Mouse (Mus musculus) MEL (cell line): ENCODE results near the gene Exoc4. TPM values are rescaled to one million over a fixed set of nuclear protein-coding genes. Genes with fewer than 3 reads are reported as not detected.

Source experiments
- DNase-seq: peaks from one replicate; pipeline ENCODE4 v3.0.0; 2011; ENCODE audit warnings: low read depth, low spot score
- H3K27ac ChIP-seq: 2 replicates; pipeline ENCODE4 v1.5.1; 2012; ENCODE audit warnings: low read depth, mild to moderate bottlenecking, control low read depth, low read length, moderate library complexity; ENCODE audit not compliant: control insufficient read depth
- H3K27me3 ChIP-seq, 2 experiments: fragments of 150-350 bp in 1 of 2; sonication (generic) in 1 of 2; 2 replicates each; pipeline ENCODE4 v1.6.1; 2012; ENCODE audit warnings: low read length in 2 of 2, mild to moderate bottlenecking in 2 of 2, improper control_type of control experiment in 1 of 2, moderate library complexity in 1 of 2; ENCODE audit not compliant: insufficient read depth in 2 of 2, control insufficient read depth in 1 of 2
- H3K36me3 ChIP-seq, 2 experiments: 2 replicates each; pipeline ENCODE4 v1.6.1; 2012 to 2014; ENCODE audit warnings: low read length in 2 of 2, improper control_type of control experiment in 1 of 2, inconsistent platforms in 1 of 2, mild to moderate bottlenecking in 1 of 2; ENCODE audit not compliant: insufficient read depth in 2 of 2, control insufficient read depth in 1 of 2
- H3K4me1 ChIP-seq, 2 experiments: fragments of 150-350 bp in 1 of 2; sonication (generic) in 1 of 2; 2 replicates each; pipeline ENCODE4 v1.6.1; 2012; ENCODE audit warnings: low read length in 2 of 2, improper control_type of control experiment in 1 of 2, mild to moderate bottlenecking in 1 of 2; ENCODE audit not compliant: insufficient read depth in 2 of 2, control insufficient read depth in 1 of 2
- H3K4me3 ChIP-seq, 2 experiments: fragments of 150-350 bp in 1 of 2; sonication (generic) in 1 of 2; 2 replicates each; pipeline ENCODE4 v1.5.1; 2012; ENCODE audit warnings: low read depth in 2 of 2, low read length in 2 of 2, mild to moderate bottlenecking in 2 of 2, moderate library complexity in 2 of 2, control low read depth in 1 of 2, improper control_type of control experiment in 1 of 2; ENCODE audit not compliant: control insufficient read depth in 1 of 2, insufficient read depth in 1 of 2
- H3K79me2 ChIP-seq: 2 replicates; pipeline ENCODE4 v1.6.1; 2012; ENCODE audit warnings: mild to moderate bottlenecking, low read length, moderate library complexity; ENCODE audit not compliant: control insufficient read depth, poor library complexity, insufficient read depth
- H3K9ac ChIP-seq: 2 replicates; pipeline ENCODE4 v1.6.1; 2012; ENCODE audit warnings: low read depth, mild to moderate bottlenecking, control low read depth, low read length, moderate library complexity; ENCODE audit not compliant: control insufficient read depth, poor library complexity, severe bottlenecking
- H3K9me3 ChIP-seq: fragments of 150-350 bp; sonication (generic); replicated peaks from 2 replicates; pipeline ENCODE4 v1.6.1; 2012; ENCODE audit warnings: mild to moderate bottlenecking, low read length, improper control_type of control experiment, moderate library complexity; ENCODE audit not compliant: insufficient read depth
- CHD2 ChIP-seq: IDR thresholded peaks from 2 replicates; pipeline ENCODE4 v1.6.1; 2011; ENCODE audit warnings: low read length, improper control_type of control experiment
- CTCF ChIP-seq, 3 experiments: IDR thresholded peaks in 2 of 3; conservative IDR thresholded peaks in 1 of 3; 2 replicates each; pipeline ENCODE4 v1.5.1; 2011 to 2012; ENCODE audit warnings: low read length in 3 of 3, low read depth in 2 of 3, mild to moderate bottlenecking in 2 of 3, improper control_type of control experiment in 1 of 3, inconsistent platforms in 1 of 3, mixed read lengths in 1 of 3, moderate library complexity in 1 of 3; ENCODE audit not compliant: control insufficient read depth in 1 of 3, insufficient read depth in 1 of 3, poor library complexity in 1 of 3, severe bottlenecking in 1 of 3
- E2F4 ChIP-seq: IDR thresholded peaks from 2 replicates; pipeline ENCODE4 v1.6.1; 2011; ENCODE audit warnings: low read depth, low read length, improper control_type of control experiment, borderline replicate concordance
- GATA1 ChIP-seq: IDR thresholded peaks from 2 replicates; pipeline ENCODE4 v1.6.1; 2011; ENCODE audit warnings: low read depth, low read length, improper control_type of control experiment
- JUND ChIP-seq: IDR thresholded peaks from 2 replicates; pipeline ENCODE4 v1.6.1; 2011; ENCODE audit warnings: low read depth, mild to moderate bottlenecking, improper control_type of control experiment, low read length
- KAT2A ChIP-seq: conservative IDR thresholded peaks from 2 replicates; pipeline ENCODE4 v1.6.1; 2012; ENCODE audit warnings: low read depth, low read length, improper control_type of control experiment, inconsistent platforms
- MAFK ChIP-seq: IDR thresholded peaks from 2 replicates; pipeline ENCODE4 v1.6.1; 2011; ENCODE audit warnings: low read depth, mild to moderate bottlenecking, low read length, improper control_type of control experiment, borderline replicate concordance
- MYC ChIP-seq: IDR thresholded peaks from 2 replicates; pipeline ENCODE4 v1.6.1; 2011; ENCODE audit warnings: low read depth, mild to moderate bottlenecking, low read length, improper control_type of control experiment, moderate library complexity
- NELFE ChIP-seq: IDR thresholded peaks from 2 replicates; pipeline ENCODE4 v1.6.1; 2011; ENCODE audit warnings: low read depth, low read length, improper control_type of control experiment
- NRF1 ChIP-seq: IDR thresholded peaks from 2 replicates; pipeline ENCODE4 v1.6.1; 2014; ENCODE audit warnings: low read depth, mild to moderate bottlenecking, inconsistent platforms, low read length, improper control_type of control experiment, moderate library complexity; ENCODE audit not compliant: poor library complexity, insufficient read depth, severe bottlenecking
- POLR2AphosphoS2 ChIP-seq: IDR thresholded peaks from 2 replicates; pipeline ENCODE4 v1.6.1; 2011; ENCODE audit warnings: low read length, improper control_type of control experiment
- POLR2AphosphoS5 ChIP-seq: IDR thresholded peaks from 2 replicates; pipeline ENCODE4 v1.6.1; 2012; ENCODE audit warnings: low read depth, borderline replicate concordance, mild to moderate bottlenecking, inconsistent platforms, low read length, moderate library complexity, mixed read lengths
- SMC3 ChIP-seq: IDR thresholded peaks from 2 replicates; pipeline ENCODE4 v1.6.1; 2011; ENCODE audit warnings: low read depth, low read length, improper control_type of control experiment
- TCF12 ChIP-seq: IDR thresholded peaks from 2 replicates; pipeline ENCODE4 v1.6.1; 2014; ENCODE audit warnings: low read depth, mild to moderate bottlenecking, inconsistent platforms, low read length, improper control_type of control experiment, moderate library complexity
- USF1 ChIP-seq: IDR thresholded peaks from 2 replicates; pipeline ENCODE4 v1.6.1; 2014; ENCODE audit warnings: low read depth, mild to moderate bottlenecking, inconsistent platforms, low read length, improper control_type of control experiment, moderate library complexity
- USF2 ChIP-seq, 2 experiments: IDR thresholded peaks; 2 replicates each; pipeline ENCODE4 v1.6.1; 2011 to 2012; ENCODE audit warnings: improper control_type of control experiment in 2 of 2, low read length in 2 of 2, borderline replicate concordance in 1 of 2, inconsistent platforms in 1 of 2, low read depth in 1 of 2, mild to moderate bottlenecking in 1 of 2; ENCODE audit not compliant: insufficient read depth in 1 of 2
- ZC3H11A ChIP-seq: IDR thresholded peaks from 2 replicates; pipeline ENCODE4 v1.6.1; 2012; ENCODE audit warnings: low read depth, mild to moderate bottlenecking, inconsistent platforms, low read length, improper control_type of control experiment
- ZKSCAN1 ChIP-seq: IDR thresholded peaks from 2 replicates; pipeline ENCODE4 v1.6.1; 2012; ENCODE audit warnings: low read depth, mild to moderate bottlenecking, inconsistent platforms, low read length, improper control_type of control experiment, moderate library complexity
- ZMIZ1 ChIP-seq: IDR thresholded peaks from 2 replicates; pipeline ENCODE4 v1.6.1; 2012; ENCODE audit warnings: low read depth, mild to moderate bottlenecking, inconsistent platforms, low read length, improper control_type of control experiment, moderate library complexity
- ZNF384 ChIP-seq: IDR thresholded peaks from 2 replicates; pipeline ENCODE4 v1.6.1; 2012; ENCODE audit warnings: low read depth, mild to moderate bottlenecking, inconsistent platforms, low read length, improper control_type of control experiment
- polyA plus RNA-seq, 2 experiments: library from polyadenylated mRNA; stranded (reverse) in 1 of 2; unstranded in 1 of 2; fragments of >175 nt in 1 of 2; fragments of >200 nt in 1 of 2; gene quantifications; 2 replicates each; pipeline versions ENCODE4 v1.2.1 to v1.2.4; 2012; ENCODE audit warnings: low replicate concordance in 2 of 2, low read depth in 1 of 2; ENCODE audit not compliant: insufficient read length in 2 of 2, insufficient read depth in 1 of 2, missing spikeins in 1 of 2
- total RNA-seq: library from RNA; depleted of rRNA; stranded (reverse); fragments of 300-350 nt; gene quantifications from 2 replicates; pipeline ENCODE4 v1.2.3, GENCODE M21; 2012

Gene Exoc4
- total and polyA plus RNA-seq, 3 experiments, result 16.4 to 22.6 TPM; not detected in 1

DNA sequence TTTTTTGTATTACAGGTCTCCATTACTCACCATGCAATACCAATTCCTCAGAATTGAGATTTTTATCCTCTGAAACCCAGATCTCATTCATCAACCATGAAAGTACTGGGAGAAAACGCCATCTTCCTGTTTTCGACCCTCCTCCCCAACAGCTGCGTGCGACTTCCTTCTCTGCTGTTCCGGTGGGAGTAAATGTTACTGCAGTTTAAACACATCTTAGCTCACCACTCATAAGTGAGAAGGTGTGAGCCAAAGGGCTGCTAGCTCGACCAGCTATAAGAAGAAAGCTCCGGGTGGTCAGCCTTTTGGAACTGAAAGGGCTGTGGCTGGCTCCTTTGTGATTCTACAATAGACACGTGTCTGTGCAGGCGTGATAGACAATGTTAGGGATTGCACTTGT lies 733.8 kb downstream of the Exoc4 start:
- no peaks in the 10 kb centered on the region for H3K79me2 ChIP-seq
- no peak overlapping the region for H3K4me3 ChIP-seq
- no peak overlapping the region for H3K9ac ChIP-seq
- H3K9me3 ChIP-seq, result no peaks in the 10 kb centered on the region
- DNase-seq, result no peak
- no peaks in the 10 kb centered on the region for H3K4me1 ChIP-seq
- H3K36me3 ChIP-seq, result no peaks in the 10 kb centered on the region
- H3K27me3 ChIP-seq, result no peaks in the 10 kb centered on the region
- TF ChIP-seq MAFK (no peak), E2F4 (no peak), ZMIZ1 (no peak), GATA1 (no peak), TCF12 (no peak), NRF1 (no peak), NELFE (no peak), USF1 (no peak), POLR2AphosphoS5 (no peak), POLR2AphosphoS2 (no peak), ZC3H11A (no peak), CHD2 (no peak), CTCF (IDR thresholded peaks at IDR 0.05 in 2 of 3, conservative IDR thresholded peaks at IDR 0.05 in 1 of 3; ENCODE audit: control insufficient read depth in 1 of 3, insufficient read depth in 1 of 3, low read depth in 2 of 3, low read length in 3 of 3, poor library complexity in 1 of 3, severe bottlenecking in 1 of 3) (no peak), ZKSCAN1 (no peak), KAT2A (no peak), USF2 (IDR thresholded peaks at IDR 0.05; ENCODE audit: borderline replicate concordance in 1 of 2, insufficient read depth in 1 of 2, low read depth in 1 of 2, low read length in 2 of 2) (no peak), SMC3 (no peak)
- TF ChIP-seq, all 39 proteins: peak for 0
- no peak overlapping the region for H3K27ac ChIP-seq

DNA sequence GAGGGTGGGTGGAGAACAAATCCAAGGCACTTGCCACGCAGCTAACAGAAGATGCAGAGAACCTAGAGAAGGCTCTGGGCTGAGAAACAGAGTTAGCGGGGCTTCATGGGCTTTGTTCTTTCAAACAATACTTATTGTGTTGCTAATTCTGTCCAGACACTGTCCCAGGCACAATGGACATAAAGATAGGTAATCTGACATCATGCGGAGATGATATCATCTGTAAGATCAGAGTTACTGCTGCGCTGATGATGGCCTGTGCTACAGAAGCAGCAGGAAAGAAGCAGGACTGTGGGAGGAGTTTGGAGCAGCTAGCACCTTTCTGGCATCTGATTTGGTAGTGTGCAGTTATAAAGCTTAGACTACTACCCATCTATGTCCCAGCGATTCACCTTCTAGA lies 738.2 kb downstream of the Exoc4 start:
- no peak for DNase-seq
- Histone ChIP-seq H3K27ac (no peak overlapping the region), H3K27me3 (no peaks in the 10 kb centered on the region; a peak in 1 of 4 replicates), H3K9ac (no peak overlapping the region)
- TF ChIP-seq JUND (no peak), MYC (no peak), CHD2 (no peak), CTCF (IDR thresholded peaks at IDR 0.05 in 2 of 3, conservative IDR thresholded peaks at IDR 0.05 in 1 of 3; ENCODE audit: control insufficient read depth in 1 of 3, insufficient read depth in 1 of 3, low read depth in 2 of 3, low read length in 3 of 3, poor library complexity in 1 of 3, severe bottlenecking in 1 of 3) (no peak), ZNF384 (no peak)
- TF ChIP-seq, all 39 proteins: peak for 0
- no peaks in the 10 kb centered on the region for H3K4me1 ChIP-seq
- no peaks in the 10 kb centered on the region for H3K36me3 ChIP-seq
- H3K4me3 ChIP-seq, result no peak overlapping the region
- H3K9me3 ChIP-seq, result no peaks in the 10 kb centered on the region
- no peaks in the 10 kb centered on the region for H3K79me2 ChIP-seq
